Mouse (Mus musculus) kidney, postnatal 0 days (tissue): Measurements from ENCODE around the gene Mogat1. TPM values are rescaled to one million over a fixed set of nuclear protein-coding genes. Genes with fewer than 3 reads are reported as not detected.

ENCODE experiments used
- ATAC-seq: fragments of 200-750 bp; cut with Nextera tagmentation; replicated peaks from 2 replicates; pipeline ENCODE4 v1.8.0; 2017; ENCODE audit warnings: low read depth, moderate number of reproducible peaks, moderate TSS enrichment, moderate library complexity; ENCODE audit not compliant: low FRiP score
- DNase-seq: peaks from one replicate; pipeline ENCODE4 v3.0.0-alpha.2; 2016; ENCODE audit warnings: low spot score
- H3K27ac ChIP-seq: fragments of 300-500 bp; sonication (generic); 2 replicates; pipeline ENCODE4 v1.5.1; 2014; ENCODE audit warnings: mild to moderate bottlenecking
- H3K27me3 ChIP-seq: fragments of 300-500 bp; sonication (generic); 2 replicates; pipeline ENCODE4 v1.6.1; 2014; ENCODE audit warnings: low read length, mixed read lengths; ENCODE audit not compliant: insufficient read depth
- H3K36me3 ChIP-seq: fragments of 300-500 bp; sonication (generic); 2 replicates; pipeline ENCODE4 v1.6.1; 2014; ENCODE audit warnings: low read length, mixed read lengths; ENCODE audit not compliant: insufficient read depth
- H3K4me1 ChIP-seq: fragments of 300-500 bp; sonication (generic); replicated peaks from 2 replicates; pipeline ENCODE4 v1.6.1; 2014; ENCODE audit warnings: antibody characterized with exemption, low read length, mixed read lengths; ENCODE audit not compliant: insufficient read depth
- H3K4me2 ChIP-seq: fragments of 300-500 bp; sonication (generic); 2 replicates; pipeline ENCODE4 v1.6.1; 2014; ENCODE audit warnings: mild to moderate bottlenecking, low read length, moderate library complexity, mixed read lengths
- H3K4me3 ChIP-seq: fragments of 300-500 bp; sonication (generic); replicated peaks from 2 replicates; pipeline ENCODE4 v1.5.1; 2014; ENCODE audit warnings: low read depth, low read length
- H3K9ac ChIP-seq: fragments of 300-500 bp; sonication (generic); 2 replicates; pipeline ENCODE4 v1.6.1; 2014; ENCODE audit warnings: low read depth, low read length
- H3K9me3 ChIP-seq: fragments of 300-500 bp; sonication (generic); replicated peaks from 2 replicates; pipeline ENCODE4 v1.6.1; 2016; ENCODE audit warnings: low read length, inconsistent platforms, mixed read lengths
- CTCF ChIP-seq: IDR thresholded peaks from 2 replicates; pipeline ENCODE4 v1.5.1; 2016; ENCODE audit warnings: antibody characterized with exemption, low read depth, mild to moderate bottlenecking, moderate library complexity
- WGBS: fragments of 180-500 bp; shearing (Covaris S2); extraction: QIAGEN DNeasy Blood & Tissue Kit; methylation state at CpG from one replicate; pipeline ENCODE4 v1.1.7; 2014; 5-methylcytosine and 5-hydroxymethylcytosine counted together
- polyA plus RNA-seq: library from polyadenylated mRNA; unstranded; fragments of >200 nt; fragmentation: Nextera tagmentation; extraction: Ambion mirVana; gene quantifications from 2 replicates; pipeline ENCODE4 v1.2.1, GENCODE M21; 2015

Gene Mogat1
- 2.0 and 3.0 TPM in 2 replicates for polyA plus RNA-seq

- no peaks in the 10 kb centered on the region for H3K36me3 ChIP-seq
- WGBS, result 60% methylated on average over 5 of the region's 5 CpGs
- no peak within 1 kb of the TSS for H3K27ac ChIP-seq
- H3K9me3 ChIP-seq, result no peaks in the 10 kb centered on the region
- ATAC-seq, result no peak
- no peaks in the 10 kb centered on the region for H3K4me1 ChIP-seq
- H3K9ac ChIP-seq, result no peak within 1 kb of the TSS
- peak within 1 kb of the TSS; percentile 57 for H3K4me2 ChIP-seq
- DNase-seq, result no peak
- no peak for TF ChIP-seq CTCF
- H3K4me3 ChIP-seq, result peak within 1 kb of the TSS; percentile 14; the same call in 1 of the 2 replicates
- H3K27me3 ChIP-seq, result no peaks in the 10 kb centered on the region
These were observed at the start of gene Mogat1 for GRCm38 (mm10) chr1:78510862-78511261. Gene Mogat1, plus strand, starts transcription at chr1:78510991.

- H3K36me3 ChIP-seq, result peaks cover 44% of the 10 kb centered on the region
- TF ChIP-seq CTCF, result no peak
- DNase-seq (no peak), ATAC-seq (no peak)
- no peak overlapping the region for H3K9ac ChIP-seq
- no peaks in the 10 kb centered on the region for H3K9me3 ChIP-seq
- WGBS, result 95% methylated on average over 5 of the region's 5 CpGs
- H3K27me3 ChIP-seq, result no peaks in the 10 kb centered on the region
- no peak overlapping the region for H3K27ac ChIP-seq
- H3K4me3 ChIP-seq, result no peak overlapping the region
- no peaks in the 10 kb centered on the region for H3K4me1 ChIP-seq
- no peak overlapping the region for H3K4me2 ChIP-seq
These were observed 38.4 kb upstream of the Mogat1 start for GRCm38 (mm10) chr1:78472441-78472840.

GRCm38 (mm10) chr1:78483430-78483829, 27.4 kb upstream of the Mogat1 start:
- DNase-seq, result no peak
- H3K9me3 ChIP-seq, result no peaks in the 10 kb centered on the region
- H3K4me3 ChIP-seq, result no peak overlapping the region
- ATAC-seq, result no peak
- no peaks in the 10 kb centered on the region for H3K27me3 ChIP-seq
- no peak overlapping the region for H3K9ac ChIP-seq
- peaks cover 12% of the 10 kb centered on the region for H3K36me3 ChIP-seq
- H3K27ac ChIP-seq, result no peak overlapping the region
- WGBS, result 87% methylated on average over 3 of the region's 3 CpGs
- H3K4me2 ChIP-seq, result no peak overlapping the region
- TF ChIP-seq CTCF, result no peak
- H3K4me1 ChIP-seq, result no peaks in the 10 kb centered on the region

GRCm38 (mm10) chr1:78484361-78484760, 26.4 kb upstream of the Mogat1 start:
- no peak overlapping the region for H3K27ac ChIP-seq
- H3K9ac ChIP-seq, result no peak overlapping the region
- ATAC-seq (no peak), DNase-seq (no peak)
- WGBS, result 58% methylated on average over 2 of the region's 2 CpGs
- 0 out of 2 replicates have a peak, but pooled peaks cover 7% of the 10 kb centered on the region for H3K36me3 ChIP-seq
- no peak overlapping the region for H3K4me2 ChIP-seq
- H3K27me3 ChIP-seq, result no peaks in the 10 kb centered on the region
- H3K4me1 ChIP-seq, result no peaks in the 10 kb centered on the region
- no peak overlapping the region for H3K4me3 ChIP-seq
- no peak for TF ChIP-seq CTCF
- no peaks in the 10 kb centered on the region for H3K9me3 ChIP-seq

- Histone ChIP-seq H3K4me1 (no peaks in the 10 kb centered on the region), H3K36me3 (no peaks in the 10 kb centered on the region), H3K4me2 (peak overlapping the region; percentile 73), H3K4me3 (peak overlapping the region; percentile 82), H3K27me3 (no peaks in the 10 kb centered on the region), H3K9me3 (no peaks in the 10 kb centered on the region), H3K9ac (peak overlapping the region; percentile 79), H3K27ac (peak overlapping the region; percentile 83)
- no peak for TF ChIP-seq CTCF
- no peak; the same call in 1 of the 2 replicates for ATAC-seq
- under 1% methylated on average over 27 of the region's 28 CpGs for WGBS
- DNase-seq, result no peak
These were observed 22.4 kb upstream of the Mogat1 start for GRCm38 (mm10) chr1:78488427-78488751.

GRCm38 (mm10) chr1:78488752-78489492, 21.9 kb upstream of the Mogat1 start, which contains the start of gene Farsb:
Gene Farsb, minus strand, starts transcription at chr1:78488897.
- Histone ChIP-seq H3K4me2 (peak within 1 kb of the TSS; percentile 73), H3K4me1 (no peaks in the 10 kb centered on the region), H3K27me3 (no peaks in the 10 kb centered on the region), H3K9me3 (no peaks in the 10 kb centered on the region), H3K9ac (peak within 1 kb of the TSS; percentile 79), H3K4me3 (peak within 1 kb of the TSS; percentile 82), H3K27ac (peak within 1 kb of the TSS; percentile 83), H3K36me3 (no peaks in the 10 kb centered on the region)
- DNase-seq (peak; percentile 96), ATAC-seq (peak; percentile 99)
- TF ChIP-seq CTCF, result no peak
- WGBS, result under 1% methylated on average over 31 of the region's 31 CpGs
